Mouse (Mus musculus) lung, adult 2 months (tissue): ENCODE measurements around the gene Tmem174.

Experiments used
- CTCF ChIP-seq: fragments of 200-500 bp; IDR thresholded peaks from 2 replicates; pipeline ENCODE4 v1.5.1; 2011; ENCODE audit warnings: mild to moderate bottlenecking, low read length, control low read depth; ENCODE audit not compliant: insufficient read depth
- POLR2A ChIP-seq: fragments of 200-500 bp; IDR thresholded peaks from 2 replicates; pipeline ENCODE4 v1.6.1; 2011; ENCODE audit warnings: low read depth, mild to moderate bottlenecking, control low read depth, low read length, borderline replicate concordance; ENCODE audit errors: extremely low read depth

DNA sequence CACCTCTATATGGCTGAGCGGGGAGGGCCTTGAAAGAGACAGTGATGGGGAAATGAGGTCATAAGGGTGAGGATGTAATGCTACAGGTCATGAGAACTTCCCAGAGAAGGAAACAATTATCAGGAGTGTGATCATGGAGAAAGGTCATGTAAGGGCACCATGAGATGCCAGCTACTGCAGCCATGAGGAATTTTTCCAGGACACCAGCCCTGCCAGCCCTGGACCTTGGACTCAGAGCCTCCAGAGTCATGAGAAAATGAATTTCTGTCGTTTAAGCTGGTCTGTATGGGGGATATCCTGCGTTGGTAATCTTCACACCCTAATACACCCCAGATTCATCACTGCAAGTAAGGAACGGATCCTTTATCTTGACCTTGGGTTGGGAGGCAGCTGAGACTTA, 36.7 kb upstream of the Tmem174 start:
- TF ChIP-seq POLR2A (no peak), CTCF (no peak)
